Mouse (Mus musculus): ENCODE data around the gene Itgb5. TPM values are rescaled to one million over a fixed set of nuclear protein-coding genes. Genes with fewer than 3 reads are reported as not detected.

Itgb5 gene
- polyA plus RNA-seq, 1 experiment from 2014 or later, result 77.9 TPM

GRCm38 (mm10) chr16:33941271-33941781, 111.9 kb downstream of the Itgb5 start:
- H3K4me2 ChIP-seq, result no peak overlapping the region
- no peaks in the 10 kb centered on the region for H3K27me3 ChIP-seq
- H3K4me3 ChIP-seq (replicated peaks), result no peak overlapping the region
- peaks cover 78% of the 10 kb centered on the region for H3K4me1 ChIP-seq (replicated peaks)
- H3K27ac ChIP-seq, result peak overlapping the region; percentile 65; the same call in 1 of the 2 replicates
- 72% methylated on average over 11 of the region's 11 CpGs for WGBS
- H3K9me3 ChIP-seq, result no peaks in the 10 kb centered on the region
- no peak for ATAC-seq (ENCODE audit: insufficient number of reproducible peaks, insufficient read depth, low FRiP score, low TSS enrichment, low read depth)
- H3K9ac ChIP-seq (replicated peaks), result no peak overlapping the region
- H3K36me3 ChIP-seq, result peaks cover 30% of the 10 kb centered on the region; the same call in 1 of the 2 replicates

DNA sequence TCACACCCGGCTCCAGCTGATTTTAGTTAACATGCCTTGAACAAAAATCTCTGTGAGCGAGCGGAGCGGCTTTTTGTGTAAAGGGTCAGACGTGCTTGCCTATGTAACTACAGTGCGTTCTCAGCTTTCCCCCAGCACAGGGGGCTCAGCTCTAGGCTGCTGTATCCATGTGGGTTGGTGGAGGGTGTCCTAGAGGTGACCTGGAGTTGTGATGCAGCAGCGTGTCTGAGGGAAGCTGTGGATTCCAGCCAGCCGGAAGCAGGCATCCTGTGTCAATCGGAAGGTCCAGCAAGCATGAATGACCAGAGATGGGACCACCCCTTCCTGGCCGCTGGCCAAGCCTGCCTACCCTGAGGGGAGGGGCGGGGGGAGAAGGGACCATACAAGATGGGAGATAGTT, 112.9 kb downstream of the Itgb5 start:
- WGBS, result 38% methylated on average over 11 of the region's 11 CpGs
- no peak for ATAC-seq (ENCODE audit: insufficient number of reproducible peaks, insufficient read depth, low FRiP score, low TSS enrichment, low read depth)
- no peak overlapping the region; the same call in 1 of the 2 replicates for H3K9ac ChIP-seq (replicated peaks)

DNA sequence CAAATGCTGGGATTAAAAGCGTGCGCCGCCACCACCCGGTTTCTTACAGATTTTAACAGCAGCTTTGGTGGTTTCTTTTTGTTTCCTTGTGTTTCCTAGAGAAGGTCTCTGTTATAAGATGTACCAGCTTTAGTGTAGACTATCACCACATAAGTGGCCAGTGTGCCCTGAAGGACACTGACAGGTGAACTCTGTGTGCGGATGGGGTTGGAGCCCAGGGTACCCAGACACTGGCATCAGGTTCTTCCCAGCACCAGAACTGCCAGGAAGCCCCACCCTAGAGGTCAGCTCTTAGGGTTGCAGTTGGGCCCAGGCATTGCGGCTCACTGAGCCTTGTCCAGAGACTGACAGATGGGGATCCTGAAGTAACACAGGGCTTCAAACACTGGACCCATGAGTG, 113.9 kb downstream of the Itgb5 start:
- Histone ChIP-seq H3K27ac (no peak overlapping the region), H3K9ac (replicated peaks) (no peak overlapping the region), H3K36me3 (peaks cover 47% of the 10 kb centered on the region), H3K4me2 (no peak overlapping the region), H3K4me3 (replicated peaks) (no peak overlapping the region), H3K9me3 (no peaks in the 10 kb centered on the region), H3K27me3 (no peaks in the 10 kb centered on the region), H3K4me1 (replicated peaks) (peaks cover 70% of the 10 kb centered on the region)
- 97% methylated on average over 6 of the region's 6 CpGs for WGBS
- ATAC-seq (ENCODE audit: insufficient number of reproducible peaks, insufficient read depth, low FRiP score, low TSS enrichment, low read depth), result no peak

More for the DNA sequence above, 112.9 kb downstream of the Itgb5 start:
- peaks cover 80% of the 10 kb centered on the region for H3K4me1 ChIP-seq (replicated peaks)
- H3K36me3 ChIP-seq, result peaks cover 37% of the 10 kb centered on the region
- H3K27ac ChIP-seq, result peak overlapping the region; percentile 65
- no peak overlapping the region for H3K4me2 ChIP-seq
- no peak overlapping the region for H3K4me3 ChIP-seq (replicated peaks)
- H3K27me3 ChIP-seq, result no peaks in the 10 kb centered on the region
- H3K9me3 ChIP-seq, result no peaks in the 10 kb centered on the region

DNA sequence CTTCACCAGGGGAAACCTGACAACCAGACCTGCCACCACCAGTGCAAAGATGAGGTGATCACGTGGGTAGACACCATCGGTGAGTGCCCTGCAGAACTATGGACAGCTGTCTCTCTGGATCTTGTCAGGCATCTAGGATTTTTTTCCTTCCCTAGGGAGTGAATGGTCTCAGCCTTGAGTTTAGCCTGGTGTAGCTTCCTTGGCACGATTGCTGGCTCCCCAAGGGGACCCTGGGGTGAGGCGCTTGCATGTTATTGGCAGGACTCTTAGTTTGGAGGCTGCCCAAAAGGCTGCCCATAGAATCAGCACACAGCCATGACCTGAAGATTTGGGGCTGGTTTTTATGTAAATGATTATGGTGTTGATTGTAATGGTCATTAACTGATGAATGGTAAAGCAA, 114.7 kb downstream of the Itgb5 start:
- H3K4me1 ChIP-seq (replicated peaks), result peaks cover 62% of the 10 kb centered on the region
- H3K27me3 ChIP-seq, result no peaks in the 10 kb centered on the region
- H3K27ac ChIP-seq, result no peak overlapping the region
- no peak overlapping the region for H3K4me3 ChIP-seq (replicated peaks)
- peaks cover 55% of the 10 kb centered on the region for H3K36me3 ChIP-seq
- no peaks in the 10 kb centered on the region for H3K9me3 ChIP-seq
- WGBS, result 85% methylated on average over 4 of the region's 4 CpGs
- no peak overlapping the region for H3K9ac ChIP-seq (replicated peaks)
- no peak overlapping the region for H3K4me2 ChIP-seq
- no peak for ATAC-seq (ENCODE audit: insufficient number of reproducible peaks, insufficient read depth, low FRiP score, low TSS enrichment, low read depth)

GRCm38 (mm10) chr16:33944772-33945171, 115.3 kb downstream of the Itgb5 start:
- H3K36me3 ChIP-seq, result peaks cover 61% of the 10 kb centered on the region
- H3K4me2 ChIP-seq, result no peak overlapping the region
- H3K9me3 ChIP-seq, result no peaks in the 10 kb centered on the region
- WGBS, result 10% methylated on average over 6 of the region's 6 CpGs
- H3K27me3 ChIP-seq, result no peaks in the 10 kb centered on the region
- no peak overlapping the region for H3K27ac ChIP-seq
- H3K4me1 ChIP-seq (replicated peaks), result peaks cover 56% of the 10 kb centered on the region
- H3K4me3 ChIP-seq (replicated peaks), result no peak overlapping the region
- ATAC-seq (ENCODE audit: insufficient number of reproducible peaks, insufficient read depth, low FRiP score, low TSS enrichment, low read depth), result no peak
- H3K9ac ChIP-seq (replicated peaks), result no peak overlapping the region

DNA sequence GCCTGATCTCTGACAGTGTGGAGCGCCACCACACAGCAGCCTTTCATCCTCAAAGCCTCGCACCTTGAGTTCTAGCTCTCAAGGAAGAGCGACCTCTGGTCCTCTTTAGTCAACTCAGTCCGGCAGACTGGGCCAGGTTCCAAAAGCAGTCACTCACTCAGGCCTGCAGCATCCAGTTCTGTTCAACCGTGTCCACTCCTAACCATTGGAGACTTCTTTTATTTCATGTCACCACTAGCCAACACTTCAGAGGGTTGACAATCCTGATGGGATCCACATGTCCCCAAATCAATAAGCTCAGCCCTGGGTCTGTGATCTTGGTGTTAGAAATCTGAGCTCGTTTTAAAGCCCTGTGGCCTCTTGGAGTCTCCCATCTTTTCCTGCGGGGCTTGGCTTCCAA, 116.6 kb downstream of the Itgb5 start:
- H3K9me3 ChIP-seq, result no peaks in the 10 kb centered on the region
- H3K27ac ChIP-seq, result no peak overlapping the region
- no peak overlapping the region for H3K4me2 ChIP-seq
- H3K36me3 ChIP-seq, result peaks cover 55% of the 10 kb centered on the region
- H3K4me1 ChIP-seq (replicated peaks), result peaks cover 45% of the 10 kb centered on the region
- H3K27me3 ChIP-seq, result no peaks in the 10 kb centered on the region
- no peak overlapping the region for H3K4me3 ChIP-seq (replicated peaks)
- WGBS, result 43% methylated on average over 7 of the region's 7 CpGs
- H3K9ac ChIP-seq (replicated peaks), result no peak overlapping the region
- ATAC-seq (ENCODE audit: insufficient number of reproducible peaks, insufficient read depth, low FRiP score, low TSS enrichment, low read depth), result no peak

- Histone ChIP-seq H3K4me2 (no peak overlapping the region), H3K36me3 (peaks cover 52% of the 10 kb centered on the region), H3K4me1 (replicated peaks) (peaks cover 27% of the 10 kb centered on the region), H3K4me3 (replicated peaks) (no peak overlapping the region), H3K9ac (replicated peaks) (no peak overlapping the region), H3K9me3 (no peaks in the 10 kb centered on the region), H3K27ac (no peak overlapping the region), H3K27me3 (no peaks in the 10 kb centered on the region)
- no peak for ATAC-seq (ENCODE audit: insufficient number of reproducible peaks, insufficient read depth, low FRiP score, low TSS enrichment, low read depth)
- WGBS, result 85% methylated on average over 17 of the region's 17 CpGs
These were observed 118.5 kb downstream of the Itgb5 start for GRCm38 (mm10) chr16:33947664-33948571.

DNA sequence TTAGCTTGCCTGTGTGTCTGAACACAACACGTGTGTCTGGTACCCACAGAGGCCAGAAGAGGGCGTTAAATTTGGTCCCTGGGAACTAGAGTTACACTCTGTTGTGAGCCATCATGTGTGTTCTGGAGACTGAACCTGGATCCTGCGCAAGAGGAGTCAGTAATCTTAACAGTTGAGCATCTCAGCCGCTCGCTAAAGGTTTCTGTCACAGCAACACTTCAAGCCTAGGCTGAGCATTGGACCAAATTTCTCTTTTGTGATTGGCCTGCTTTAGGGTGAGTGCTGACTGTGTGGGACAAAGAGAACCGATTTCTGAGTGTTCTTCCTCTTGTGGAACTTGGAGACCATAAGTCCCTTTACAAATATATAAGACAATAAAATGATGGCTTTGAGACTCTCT, 120.9 kb downstream of the Itgb5 start:
- Histone ChIP-seq H3K27me3 (no peaks in the 10 kb centered on the region), H3K4me3 (replicated peaks) (no peak overlapping the region), H3K9ac (replicated peaks) (no peak overlapping the region), H3K27ac (no peak overlapping the region), H3K4me1 (replicated peaks) (peaks cover 12% of the 10 kb centered on the region), H3K9me3 (no peaks in the 10 kb centered on the region), H3K4me2 (no peak overlapping the region), H3K36me3 (peaks cover 76% of the 10 kb centered on the region)
- 84% methylated on average over 6 of the region's 6 CpGs for WGBS
- ATAC-seq (ENCODE audit: insufficient number of reproducible peaks, insufficient read depth, low FRiP score, low TSS enrichment, low read depth), result no peak

- no peak overlapping the region for H3K27ac ChIP-seq
- H3K9me3 ChIP-seq, result no peaks in the 10 kb centered on the region
- no peak overlapping the region for H3K4me3 ChIP-seq (replicated peaks)
- peaks cover 8% of the 10 kb centered on the region for H3K4me1 ChIP-seq (replicated peaks)
- H3K4me2 ChIP-seq, result no peak overlapping the region
- WGBS, result 31% methylated on average over 4 of the region's 4 CpGs
- H3K9ac ChIP-seq (replicated peaks), result no peak overlapping the region
- peaks cover 78% of the 10 kb centered on the region for H3K36me3 ChIP-seq
- peak; percentile 49; the same call in 1 of the 2 replicates for ATAC-seq (ENCODE audit: insufficient number of reproducible peaks, insufficient read depth, low FRiP score, low TSS enrichment, low read depth)
- H3K27me3 ChIP-seq, result no peaks in the 10 kb centered on the region
These were observed 121.4 kb downstream of the Itgb5 start for GRCm38 (mm10) chr16:33950830-33951229.

GRCm38 (mm10) chr16:33953008-33953407, 123.5 kb downstream of the Itgb5 start:
- no peak overlapping the region for H3K27ac ChIP-seq
- no peak overlapping the region for H3K4me2 ChIP-seq
- no peak overlapping the region for H3K4me3 ChIP-seq (replicated peaks)
- H3K4me1 ChIP-seq (replicated peaks), result no peaks in the 10 kb centered on the region
- H3K9me3 ChIP-seq, result no peaks in the 10 kb centered on the region
- WGBS, result 83% methylated on average over 4 of the region's 4 CpGs
- peaks cover 80% of the 10 kb centered on the region for H3K36me3 ChIP-seq
- no peak overlapping the region for H3K9ac ChIP-seq (replicated peaks)
- H3K27me3 ChIP-seq, result no peaks in the 10 kb centered on the region
- no peak for ATAC-seq (ENCODE audit: insufficient number of reproducible peaks, insufficient read depth, low FRiP score, low TSS enrichment, low read depth)

DNA sequence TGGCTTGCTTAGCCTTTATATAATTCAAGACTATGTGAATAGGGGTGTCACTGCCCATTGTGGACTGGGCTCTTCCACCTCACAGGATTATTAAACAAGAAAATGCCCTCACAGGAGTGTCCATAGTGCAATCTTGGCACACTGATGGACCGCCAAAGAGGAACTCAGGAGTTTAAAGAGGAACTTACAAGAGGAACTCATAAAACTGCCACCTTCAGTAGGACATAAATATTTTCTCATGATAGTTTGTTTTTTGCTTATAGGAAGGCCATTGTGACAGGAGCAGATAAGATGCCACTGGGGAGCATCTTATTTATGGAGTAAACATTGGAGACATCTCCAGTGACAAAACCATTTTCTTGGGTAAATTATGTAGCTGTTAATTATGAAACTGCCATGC, 125.3 kb downstream of the Itgb5 start:
- no peak overlapping the region for H3K4me2 ChIP-seq
- WGBS, result 90% methylated on average over 1 of the region's 1 CpGs
- peaks cover 80% of the 10 kb centered on the region for H3K36me3 ChIP-seq
- H3K27me3 ChIP-seq, result no peaks in the 10 kb centered on the region
- H3K4me3 ChIP-seq (replicated peaks), result no peak overlapping the region
- ATAC-seq (ENCODE audit: insufficient number of reproducible peaks, insufficient read depth, low FRiP score, low TSS enrichment, low read depth), result no peak
- H3K9ac ChIP-seq (replicated peaks), result no peak overlapping the region
- H3K27ac ChIP-seq, result no peak overlapping the region
- H3K4me1 ChIP-seq (replicated peaks), result no peaks in the 10 kb centered on the region
- H3K9me3 ChIP-seq, result no peaks in the 10 kb centered on the region

Measured in limb, embryonic 12.5 days (tissue).